Mouse (Mus musculus) bone marrow, adult 2 months (tissue): ENCODE measurements around the gene D6Ertd527e. TPM values are rescaled to one million over a fixed set of nuclear protein-coding genes. Genes with fewer than 3 reads are reported as not detected.
A peak's percentile ranks its signal among the peaks of the same experiment; 100 is the strongest.
"Not testable (repeated sequence)": the region's sequence is repeated elsewhere in the genome, so short reads cannot be mapped to it uniquely, and the experiment has no call there.

ENCODE experiments used
- H3K27ac ChIP-seq: fragments of 200-500 bp; 2 replicates; pipeline ENCODE4 v1.5.1; 2012; ENCODE audit warnings: low read depth, mild to moderate bottlenecking, control low read depth, inconsistent platforms, low read length; ENCODE audit not compliant: control insufficient read depth, poor library complexity, insufficient read depth
- H3K4me1 ChIP-seq: fragments of 200-500 bp; 2 replicates; pipeline ENCODE4 v1.6.1; 2011; ENCODE audit warnings: low read length; ENCODE audit not compliant: control insufficient read depth, insufficient read depth
- H3K4me3 ChIP-seq: fragments of 200-500 bp; replicated peaks from 2 replicates; pipeline ENCODE3; 2011; ENCODE audit warnings: mild to moderate bottlenecking, low read depth, low read length, control low read depth; ENCODE audit not compliant: control insufficient read depth
- CTCF ChIP-seq: fragments of 200-500 bp; IDR thresholded peaks from 2 replicates; pipeline ENCODE4 v1.5.1; 2011; ENCODE audit warnings: low read length, control low read depth; ENCODE audit not compliant: control insufficient read depth, insufficient read depth
- POLR2A ChIP-seq: fragments of 200-500 bp; IDR thresholded peaks from 2 replicates; pipeline ENCODE4 v1.6.1; 2011; ENCODE audit warnings: low read depth, mild to moderate bottlenecking, control low read depth, low read length, borderline replicate concordance; ENCODE audit not compliant: control insufficient read depth
- WGBS: fragments of 180-500 bp; shearing (Covaris S2); methylation state at CpG from one replicate; pipeline ENCODE4 v1.1.7; 2018; 5-methylcytosine and 5-hydroxymethylcytosine counted together
- polyA plus RNA-seq: library from polyadenylated mRNA; stranded (reverse); fragments of >200 nt; gene quantifications from 2 replicates; pipeline ENCODE4 v1.2.4, GENCODE M21; 2011; ENCODE audit warnings: low replicate concordance; ENCODE audit not compliant: missing spikeins, insufficient read depth, insufficient read length

D6Ertd527e gene
- polyA plus RNA-seq, 1 experiment: not detected

GRCm38 (mm10) chr6:87085026-87085425 lies 19.5 kb upstream of the D6Ertd527e start:
- no peak overlapping the region for H3K4me3 ChIP-seq
- TF ChIP-seq POLR2A (no peak), CTCF (no peak)
- H3K27ac ChIP-seq: no peak overlapping the region
- WGBS: 20% methylated on average over 6 of the region's 6 CpGs
- no peaks in the 10 kb centered on the region for H3K4me1 ChIP-seq

GRCm38 (mm10) chr6:87088356-87088755 lies 16.2 kb upstream of the D6Ertd527e start:
- TF ChIP-seq POLR2A (no peak), CTCF (no peak)
- no peak overlapping the region for H3K4me3 ChIP-seq
- H3K27ac ChIP-seq: no peak overlapping the region
- WGBS: 86% methylated on average over 5 of the region's 5 CpGs
- H3K4me1 ChIP-seq: no peaks in the 10 kb centered on the region; the same call in 1 of the 2 replicates

- H3K4me3 ChIP-seq: no peak overlapping the region
- TF ChIP-seq CTCF (no peak), POLR2A (no peak)
- 84% methylated on average over 3 of the region's 3 CpGs for WGBS
- H3K27ac ChIP-seq: no peak overlapping the region
- no peaks in the 10 kb centered on the region; the same call in none of the 2 replicates for H3K4me1 ChIP-seq
Observed at GRCm38 (mm10) chr6:87090877-87091276, 13.7 kb upstream of the D6Ertd527e start.

- H3K27ac ChIP-seq: no peak overlapping the region
- TF ChIP-seq POLR2A (no peak), CTCF (no peak)
- WGBS: 70% methylated on average over 5 of the region's 5 CpGs
Observed at GRCm38 (mm10) chr6:87092476-87092875, 12.1 kb upstream of the D6Ertd527e start.

GRCm38 (mm10) chr6:87093631-87094030 lies 10.9 kb upstream of the D6Ertd527e start:
- not testable (repeated sequence) for H3K4me3 ChIP-seq, H3K4me1 ChIP-seq, H3K27ac ChIP-seq
- WGBS: 78% methylated on average over 8 of the region's 8 CpGs

More at GRCm38 (mm10) chr6:87092476-87092875, 12.1 kb upstream of the D6Ertd527e start:
- H3K4me3 ChIP-seq: no peak overlapping the region
- no peaks in the 10 kb centered on the region; the same call in none of the 2 replicates for H3K4me1 ChIP-seq

GRCm38 (mm10) chr6:87099261-87099660 lies 5.3 kb upstream of the D6Ertd527e start:
- WGBS: 62% methylated on average over 3 of the region's 3 CpGs
- Histone ChIP-seq H3K4me3 (no peak overlapping the region), H3K27ac (no peak overlapping the region), H3K4me1 (no peaks in the 10 kb centered on the region)
- TF ChIP-seq CTCF (no peak), POLR2A (no peak)

GRCm38 (mm10) chr6:87099671-87100296 lies 4.8 kb upstream of the D6Ertd527e start:
- Histone ChIP-seq H3K4me1 (no peaks in the 10 kb centered on the region), H3K4me3 (no peak overlapping the region), H3K27ac (no peak overlapping the region)
- TF ChIP-seq CTCF (no peak), POLR2A (no peak)
- WGBS: 78% methylated on average over 7 of the region's 7 CpGs

GRCm38 (mm10) chr6:87100297-87101020 lies 4.1 kb upstream of the D6Ertd527e start:
- Histone ChIP-seq H3K4me1 (no peaks in the 10 kb centered on the region), H3K27ac (no peak overlapping the region), H3K4me3 (no peak overlapping the region)
- WGBS: 90% methylated on average over 9 of the region's 9 CpGs
- TF ChIP-seq CTCF (no peak), POLR2A (no peak)

GRCm38 (mm10) chr6:87101281-87101954 lies 3.1 kb upstream of the D6Ertd527e start:
- WGBS: 8% methylated on average over 12 of the region's 12 CpGs
- H3K27ac ChIP-seq: no peak overlapping the region
- TF ChIP-seq CTCF: peak; percentile 91
- TF ChIP-seq POLR2A: no peak
- H3K4me1 ChIP-seq: no peaks in the 10 kb centered on the region
- no peak overlapping the region for H3K4me3 ChIP-seq
